Mouse (Mus musculus): ENCODE data around the gene Elf2. TPM values are rescaled to one million over a fixed set of nuclear protein-coding genes. Genes with fewer than 3 reads are reported as not detected.
A peak's percentile ranks its signal among the peaks of the same experiment; 100 is the strongest.

Gene Elf2
- total and polyA plus RNA-seq, 3 experiments = 31.2 to 41.2 (median 32.2) TPM

- no peak overlapping the region for H3K4me2 ChIP-seq (ENCODE audit: insufficient read depth, low read depth, poor library complexity, severe bottlenecking)
- dilution Hi-C loops (cut with MboI; ENCODE audit: extremely low pct_ligation_motif_present, extremely low pct_unique_long_range_greater_than_20kb, low sequenced_read_pairs) = no loop called here
- H3K4me1 ChIP-seq (ENCODE audit: control insufficient read depth in 1 of 2, insufficient read depth in 2 of 2) = peaks cover 8 to 33% of the 10 kb centered on the region in 2 experiments
- H3K9me3 ChIP-seq (replicated peaks; ENCODE audit: low read length) = no peaks in the 10 kb centered on the region
- H3K4me3 ChIP-seq (replicated peaks in 1 of 3; ENCODE audit: low read depth in 2 of 3, low read length in 2 of 3, poor library complexity in 1 of 3) = no peak overlapping the region
- peaks cover 13% of the 10 kb centered on the region for H3K79me2 ChIP-seq (replicated peaks; ENCODE audit: control insufficient read depth, extremely low read depth, insufficient read depth, poor library complexity, severe bottlenecking)
- H3K27ac ChIP-seq (ENCODE audit: insufficient read depth, low read depth) = no peak overlapping the region
- peak; percentile 51 for DNase-seq (ENCODE audit: extremely low read depth)
- no peak overlapping the region for H3K9ac ChIP-seq (ENCODE audit: insufficient read depth, low read depth)
- H3K36me3 ChIP-seq (replicated peaks in 1 of 2; ENCODE audit: control insufficient read depth in 1 of 2, insufficient read depth in 1 of 2, low read length in 1 of 2) = peaks cover 0 to 35% of the 10 kb centered on the region in 2 experiments
- TF ChIP-seq CTCF (conservative IDR thresholded peaks at IDR 0.05 in 1 of 2, IDR thresholded peaks at IDR 0.05 in 1 of 2; ENCODE audit: low read depth in 2 of 2, low read length in 2 of 2) (peak; percentile 12 to 46; a peak in 2 of 4 replicates), TBP (conservative IDR thresholded peaks at IDR 0.05; ENCODE audit: low read depth, low read length) (0 out of 2 replicates have a peak, but pooled peaks have one; percentile 67), MAX (IDR thresholded peaks at IDR 0.05; ENCODE audit: low read length) (no peak), KAT2A (IDR thresholded peaks at IDR 0.05; ENCODE audit: insufficient replicate concordance, low read length) (no peak), ZNF384 (IDR thresholded peaks at IDR 0.05; ENCODE audit: low read depth, low read length) (peak; percentile 88)
- in situ Hi-C loops (cut with MboI; ENCODE audit: low pct_ligation_motif_present, low pct_unique_long_range_greater_than_20kb, low sequenced_read_pairs) = no loop called here
- H3K27me3 ChIP-seq (replicated peaks) = no peaks in the 10 kb centered on the region
Measured at GRCm38 (mm10) chr3:51228038-51228820, 112.2 kb downstream of the Elf2 start.

GRCm38 (mm10) chr3:51226601-51227000 is 113.9 kb downstream of the Elf2 start:
- DNase-seq (ENCODE audit: extremely low read depth) = no peak
- dilution Hi-C loops (cut with MboI; ENCODE audit: extremely low pct_ligation_motif_present, extremely low pct_unique_long_range_greater_than_20kb, low sequenced_read_pairs) = no loop called here
- no peaks in the 10 kb centered on the region for H3K9me3 ChIP-seq (replicated peaks; ENCODE audit: low read length)
- no peak overlapping the region for H3K4me3 ChIP-seq (replicated peaks in 1 of 3; ENCODE audit: low read depth in 2 of 3, low read length in 2 of 3, poor library complexity in 1 of 3)
- no peaks in the 10 kb centered on the region for H3K27me3 ChIP-seq (replicated peaks)
- no peak for TF ChIP-seq JUN (IDR thresholded peaks at IDR 0.05; ENCODE audit: insufficient read depth, low read depth, low read length)
- TF ChIP-seq JUND (conservative IDR thresholded peaks at IDR 0.05; ENCODE audit: low read depth, low read length) = no peak
- no peak for TF ChIP-seq MXI1 (IDR thresholded peaks at IDR 0.05; ENCODE audit: low read depth, low read length)
- no peak for TF ChIP-seq CHD2 (IDR thresholded peaks at IDR 0.05; ENCODE audit: low read length)
- TF ChIP-seq TBP (conservative IDR thresholded peaks at IDR 0.05; ENCODE audit: low read depth, low read length) = no peak
- no peak for TF ChIP-seq MYC (IDR thresholded peaks at IDR 0.05; ENCODE audit: low read depth, low read length)
- TF ChIP-seq NRF1 (IDR thresholded peaks at IDR 0.05; ENCODE audit: low read depth, low read length) = no peak
- TF ChIP-seq SMC3 (IDR thresholded peaks at IDR 0.05; ENCODE audit: low read depth, low read length) = no peak
- no peak for TF ChIP-seq USF2 (conservative IDR thresholded peaks at IDR 0.05; ENCODE audit: low read depth, low read length)
- no peak for TF ChIP-seq ZMIZ1 (IDR thresholded peaks at IDR 0.05; ENCODE audit: low read depth, low read length)
- no peak for TF ChIP-seq POLR2AphosphoS2 (IDR thresholded peaks at IDR 0.05; ENCODE audit: low read depth, low read length)
- TF ChIP-seq E2F4 (IDR thresholded peaks at IDR 0.05; ENCODE audit: insufficient replicate concordance, low read depth, low read length) = no peak
- no peak for TF ChIP-seq CTCF (conservative IDR thresholded peaks at IDR 0.05 in 1 of 2, IDR thresholded peaks at IDR 0.05 in 1 of 2; ENCODE audit: low read depth in 2 of 2, low read length in 2 of 2)
- no peak for TF ChIP-seq MAZ (IDR thresholded peaks at IDR 0.05; ENCODE audit: low read depth, low read length)
- no peak for TF ChIP-seq SIN3A (IDR thresholded peaks at IDR 0.05; ENCODE audit: low read length)
- no peak overlapping the region for H3K27ac ChIP-seq (ENCODE audit: insufficient read depth, low read depth)
- no peak overlapping the region for H3K4me2 ChIP-seq (ENCODE audit: insufficient read depth, low read depth, poor library complexity, severe bottlenecking)
- H3K9ac ChIP-seq (ENCODE audit: insufficient read depth, low read depth) = no peak overlapping the region
- peaks cover 13% of the 10 kb centered on the region for H3K79me2 ChIP-seq (replicated peaks; ENCODE audit: control insufficient read depth, extremely low read depth, insufficient read depth, poor library complexity, severe bottlenecking)
- in situ Hi-C loops (cut with MboI; ENCODE audit: low pct_ligation_motif_present, low pct_unique_long_range_greater_than_20kb, low sequenced_read_pairs) = no loop called here
- peaks cover 0 to 26% of the 10 kb centered on the region in 2 experiments for H3K36me3 ChIP-seq (replicated peaks in 1 of 2; ENCODE audit: control insufficient read depth in 1 of 2, insufficient read depth in 1 of 2, low read length in 1 of 2)
- H3K4me1 ChIP-seq (ENCODE audit: control insufficient read depth in 1 of 2, insufficient read depth in 2 of 2) = peaks cover 8 to 33% of the 10 kb centered on the region in 2 experiments
